Mouse (Mus musculus): Measurements from ENCODE around the gene Ppm1b. TPM values are rescaled to one million over a fixed set of nuclear protein-coding genes. Genes with fewer than 3 reads are reported as not detected.

Ppm1b gene
- total and polyA plus RNA-seq, 3 experiments: 45.7 to 51.6 TPM; not detected in 1

- no peaks in the 10 kb centered on the region for H3K4me1 ChIP-seq (ENCODE audit: control insufficient read depth in 1 of 2, insufficient read depth in 2 of 2, low read length in 2 of 2)
- H3K27ac ChIP-seq (ENCODE audit: control insufficient read depth, low read depth, low read length): no peak overlapping the region
- no peak overlapping the region for H3K4me3 ChIP-seq (ENCODE audit: control insufficient read depth in 1 of 2, insufficient read depth in 1 of 2, low read depth in 2 of 2, low read length in 2 of 2)
- no peaks in the 10 kb centered on the region for H3K79me2 ChIP-seq (ENCODE audit: control insufficient read depth, insufficient read depth, low read length, poor library complexity)
- no peak for DNase-seq (ENCODE audit: low read depth, low spot score)
- TF ChIP-seq E2F4 (IDR thresholded peaks at IDR 0.05; ENCODE audit: borderline replicate concordance, low read depth, low read length): no peak
- TF ChIP-seq ETS1 (IDR thresholded peaks at IDR 0.05; ENCODE audit: low read depth, low read length): no peak
- H3K27me3 ChIP-seq (ENCODE audit: control insufficient read depth in 1 of 2, insufficient read depth in 2 of 2, low read length in 2 of 2): no peaks in the 10 kb centered on the region
- H3K9ac ChIP-seq (ENCODE audit: control insufficient read depth, low read depth, low read length, poor library complexity, severe bottlenecking): no peak overlapping the region
- H3K36me3 ChIP-seq (ENCODE audit: control insufficient read depth in 1 of 2, insufficient read depth in 2 of 2, low read length in 2 of 2): no peaks in the 10 kb centered on the region
- no peaks in the 10 kb centered on the region for H3K9me3 ChIP-seq (replicated peaks; ENCODE audit: insufficient read depth, low read length)
Observed at GRCm38 (mm10) chr17:85043404-85043816, 86.9 kb downstream of the Ppm1b start.

GRCm38 (mm10) chr17:85044466-85044865 is 87.9 kb downstream of the Ppm1b start:
- TF ChIP-seq RCOR1 (IDR thresholded peaks at IDR 0.05; ENCODE audit: low read depth, low read length) (no peak), UBTF (IDR thresholded peaks at IDR 0.05; ENCODE audit: borderline replicate concordance, insufficient read depth, low read depth, low read length) (no peak), GABPA (IDR thresholded peaks at IDR 0.05; ENCODE audit: low read depth, low read length) (no peak), NELFE (IDR thresholded peaks at IDR 0.05; ENCODE audit: low read depth, low read length) (no peak), POLR2AphosphoS2 (IDR thresholded peaks at IDR 0.05; ENCODE audit: low read length) (no peak), E2F4 (IDR thresholded peaks at IDR 0.05; ENCODE audit: borderline replicate concordance, low read depth, low read length) (no peak), POLR2A (IDR thresholded peaks at IDR 0.05; ENCODE audit: control insufficient read depth in 1 of 2, insufficient read depth in 1 of 2, low read depth in 1 of 2, low read length in 2 of 2, poor library complexity in 1 of 2) (no peak), HCFC1 (IDR thresholded peaks at IDR 0.05; ENCODE audit: low read depth, low read length) (no peak), SIN3A (IDR thresholded peaks at IDR 0.05; ENCODE audit: low read length) (no peak), ZMIZ1 (IDR thresholded peaks at IDR 0.05; ENCODE audit: low read depth, low read length) (no peak), MYB (IDR thresholded peaks at IDR 0.05; ENCODE audit: low read depth, low read length) (no peak), BHLHE40 (IDR thresholded peaks at IDR 0.05; ENCODE audit: borderline replicate concordance, low read depth, low read length) (no peak), EP300 (IDR thresholded peaks at IDR 0.05; ENCODE audit: low read depth in 1 of 2, low read length in 2 of 2) (no peak), MAX (IDR thresholded peaks at IDR 0.05; ENCODE audit: low read length) (no peak), CHD1 (IDR thresholded peaks at IDR 0.05; ENCODE audit: low read depth, low read length) (no peak), GATA1 (IDR thresholded peaks at IDR 0.05; ENCODE audit: low read depth, low read length) (no peak), ETS1 (IDR thresholded peaks at IDR 0.05; ENCODE audit: low read depth, low read length) (no peak)
- Histone ChIP-seq H3K4me3 (ENCODE audit: control insufficient read depth in 1 of 2, insufficient read depth in 1 of 2, low read depth in 2 of 2, low read length in 2 of 2) (no peak overlapping the region), H3K4me1 (ENCODE audit: control insufficient read depth in 1 of 2, insufficient read depth in 2 of 2, low read length in 2 of 2) (no peaks in the 10 kb centered on the region), H3K79me2 (ENCODE audit: control insufficient read depth, insufficient read depth, low read length, poor library complexity) (no peaks in the 10 kb centered on the region), H3K9me3 (replicated peaks; ENCODE audit: insufficient read depth, low read length) (no peaks in the 10 kb centered on the region), H3K9ac (ENCODE audit: control insufficient read depth, low read depth, low read length, poor library complexity, severe bottlenecking) (no peak overlapping the region), H3K27me3 (ENCODE audit: control insufficient read depth in 1 of 2, insufficient read depth in 2 of 2, low read length in 2 of 2) (no peaks in the 10 kb centered on the region), H3K36me3 (ENCODE audit: control insufficient read depth in 1 of 2, insufficient read depth in 2 of 2, low read length in 2 of 2) (no peaks in the 10 kb centered on the region), H3K27ac (ENCODE audit: control insufficient read depth, low read depth, low read length) (no peak overlapping the region)
- DNase-seq (ENCODE audit: low read depth, low spot score): no peak

All from MEL (cell line).